In genomic region chr19:21654788-21655187, GRCm38 (mm10) we compare ENCODE assay signal across 8 mouse cellular contexts. TPM values are rescaled to one million over a fixed set of nuclear protein-coding genes. Genes with fewer than 3 reads are reported as not detected.
DNase-seq lines count a peak whose midpoint lies in the region; ATAC-seq and TF ChIP-seq lines count a peak whose summit lies in the region.

No protein-coding gene starts in this region.

- peaks cover 1% of the 10 kb centered on the region; the same call in 1 of the 2 replicates for H3K36me3 ChIP-seq in testis, adult 2 months (ENCODE audit: control insufficient read depth, insufficient read depth, low read length)
- H3K36me3 ChIP-seq in liver, embryonic 12.5 days = no peaks in the 10 kb centered on the region
- no peaks in the 10 kb centered on the region for H3K36me3 ChIP-seq in stomach, postnatal 0 days (ENCODE audit: control insufficient read depth, insufficient read depth, low read length)

- peaks cover 9% of the 10 kb centered on the region for H3K4me1 ChIP-seq in testis, adult 2 months (ENCODE audit: control insufficient read depth, insufficient read depth, low read length)
- peaks cover 37% of the 10 kb centered on the region for H3K4me1 ChIP-seq in liver, embryonic 12.5 days
- H3K4me1 ChIP-seq in stomach, postnatal 0 days (replicated peaks; ENCODE audit: control insufficient read depth, insufficient read depth) = peaks cover 3% of the 10 kb centered on the region; the same call in 1 of the 2 replicates

- TF ChIP-seq CTCF in gastrocnemius, adult 2 months (IDR thresholded peaks at IDR 0.05) = no peak
- no peak for TF ChIP-seq CTCF in testis, adult 2 months (IDR thresholded peaks at IDR 0.05; ENCODE audit: control insufficient read depth, insufficient read depth, insufficient replicate concordance, low read depth, low read length)
- no peak for TF ChIP-seq CTCF in stomach, postnatal 0 days (IDR thresholded peaks at IDR 0.05; ENCODE audit: low read depth)

- no peak for ATAC-seq in liver, embryonic 12.5 days
- no peak for ATAC-seq in stomach, postnatal 0 days (ENCODE audit: low FRiP score, low TSS enrichment)

- no peaks in the 10 kb centered on the region for H3K9me3 ChIP-seq in liver, embryonic 12.5 days (replicated peaks)
- no peaks in the 10 kb centered on the region for H3K9me3 ChIP-seq in stomach, postnatal 0 days (ENCODE audit: control insufficient read depth, low read length)

- peak overlapping the region; percentile 96 for H3K4me2 ChIP-seq in liver, embryonic 12.5 days
- peak overlapping the region; percentile 77 for H3K4me2 ChIP-seq in stomach, postnatal 0 days (replicated peaks; ENCODE audit: low read depth)

- H3K9ac ChIP-seq in liver, embryonic 12.5 days = peak overlapping the region; percentile 2; the same call in 1 of the 2 replicates
- H3K9ac ChIP-seq in stomach, postnatal 0 days (ENCODE audit: low read length) = no peak overlapping the region; the same call in 1 of the 2 replicates

- TF ChIP-seq POLR2A in testis, adult 2 months (IDR thresholded peaks at IDR 0.05; ENCODE audit: control insufficient read depth, low read depth, low read length) = no peak

- no peak for TF ChIP-seq EP300 in stomach, postnatal 0 days (optimal IDR thresholded peaks at IDR 0.05)

- H3K27me3 ChIP-seq in testis, adult 2 months (ENCODE audit: control insufficient read depth, insufficient read depth, low read length) = no peaks in the 10 kb centered on the region
- no peaks in the 10 kb centered on the region for H3K27me3 ChIP-seq in liver, embryonic 12.5 days (replicated peaks)
- no peaks in the 10 kb centered on the region for H3K27me3 ChIP-seq in stomach, postnatal 0 days (ENCODE audit: control insufficient read depth, insufficient read depth, low read length)

- peak overlapping the region; percentile 83 for H3K4me3 ChIP-seq in gastrocnemius, adult 2 months
- peak overlapping the region; percentile 69 for H3K4me3 ChIP-seq in testis, adult 2 months (ENCODE audit: control insufficient read depth, low read depth, low read length)
- H3K4me3 ChIP-seq in liver, embryonic 12.5 days = peak overlapping the region; percentile 89
- H3K4me3 ChIP-seq in stomach, postnatal 0 days (ENCODE audit: low read depth, low read length) = peak overlapping the region; percentile 92

- WGBS in liver, embryonic 12.5 days (ENCODE audit: insufficient replicate concordance) = 57% methylated on average over 7 of the region's 7 CpGs
- 41% methylated on average over 7 of the region's 7 CpGs for WGBS in stomach, postnatal 0 days

- peak overlapping the region; percentile 91 for H3K27ac ChIP-seq in gastrocnemius, adult 2 months
- H3K27ac ChIP-seq in testis, adult 2 months (ENCODE audit: control insufficient read depth, insufficient read depth, low read depth, low read length) = no peak overlapping the region
- H3K27ac ChIP-seq in liver, embryonic 12.5 days = no peak overlapping the region
- no peak overlapping the region for H3K27ac ChIP-seq in stomach, postnatal 0 days (replicated peaks)

- intact Hi-C loops in gastrocnemius, adult 2 months (cut with DNase I) = loop anchor here (5.0 kb wide), 2 partner anchors 57 to 82 kb away; no protein-coding TSS in a partner anchor
- intact Hi-C loops in gastrocnemius, postnatal 36 days (cut with DNase I) = loop anchor here (5.0 to 10.0 kb wide), 3 partner anchors 82 to 380 kb away; partner anchors contain the start of gene Zfand5

- DNase-seq in gastrocnemius, adult 2 months = no peak
- DNase-seq in gastrocnemius, postnatal 36 days = no peak
- no peak for DNase-seq in testis, postnatal 10 days (ENCODE audit: low spot score)
- DNase-seq in stomach, postnatal 0 days (ENCODE audit: low spot score) = no peak
- DNase-seq in cerebellum, postnatal 36 days = no peak
- no peak for DNase-seq in spleen, postnatal 14 days (ENCODE audit: low spot score in 2 of 2)

RNA-seq across cellular contexts. Expression of gene Abhd17b, which starts 1.8 kb away (rescaled TPM):
- 10 to 100 TPM; 20.0 to 20.3 TPM for total RNA-seq in gastrocnemius, adult 2 months (2021)
- 10 to 100 TPM; 17.3 to 17.7 TPM for total RNA-seq in gastrocnemius, postnatal 36 days (2021)
- 47.4 and 55.4 TPM in 2 replicates for polyA plus RNA-seq in testis, adult 2 months (2012; rRNA removed)
- polyA plus RNA-seq in liver, embryonic 12.5 days (2016; fragmentation: Nextera tagmentation; extraction: Ambion mirVana) = 12.6 and 12.9 TPM in 2 replicates
- polyA plus RNA-seq in stomach, postnatal 0 days (2015; fragmentation: Nextera tagmentation; extraction: Ambion mirVana) = 19.3 and 22.6 TPM in 2 replicates

RNA-seq across cellular contexts. Expression of gene 1110059E24Rik, which starts 2.0 kb away (rescaled TPM):
- 1 to 10 TPM; 7.1 to 9.1 TPM for total RNA-seq in gastrocnemius, adult 2 months (2021)
- 1 to 10 TPM; 5.5 to 5.9 TPM for total RNA-seq in gastrocnemius, postnatal 36 days (2021)
- 6.9 and 7.5 TPM in 2 replicates for polyA plus RNA-seq in testis, adult 2 months (2012; rRNA removed)
- polyA plus RNA-seq in liver, embryonic 12.5 days (2016; fragmentation: Nextera tagmentation; extraction: Ambion mirVana) = 17.6 and 19.6 TPM in 2 replicates
- 31.4 and 33.4 TPM in 2 replicates for polyA plus RNA-seq in stomach, postnatal 0 days (2015; fragmentation: Nextera tagmentation; extraction: Ambion mirVana)
